Mouse (Mus musculus): Measurements from ENCODE around the gene Nipa1. TPM values are rescaled to one million over a fixed set of nuclear protein-coding genes. Genes with fewer than 3 reads are reported as not detected.

Gene Nipa1
- polyA plus RNA-seq (2012; ENCODE audit: low replicate concordance) = 0.37 and 0.97 TPM in 2 replicates

GRCm38 (mm10) chr7:56019930-56020253 is at the start of gene Nipa1:
Gene Nipa1 (minus strand): TSS chr7:56019954.

GRCm38 (mm10) chr7:56049831-56050321 is 30.1 kb upstream of the Nipa1 start, which contains the start of gene Herc2:
Gene Herc2 (plus strand): TSS chr7:56050196.

GRCm38 (mm10) chr7:55962004-55962908 is 57.5 kb downstream of the Nipa1 start, which contains the start of gene Nipa2:
Gene Nipa2 (minus strand): TSS chr7:55962476.

Other genes starting within 250 kb of the Nipa1 start
- gene Tubgcp5, start 225.8 kb downstream of the Nipa1 start, polyA plus RNA-seq (2012; ENCODE audit: low replicate concordance) = 1.6 and 3.0 TPM in 2 replicates
- 28.7 and 67.8 TPM in 2 replicates for gene Cyfip1, start 178.2 kb downstream of the Nipa1 start, polyA plus RNA-seq (2012; ENCODE audit: low replicate concordance)
- gene Nipa2, start 57.5 kb downstream of the Nipa1 start, polyA plus RNA-seq (2012; ENCODE audit: low replicate concordance) = 9.1 and 14.7 TPM in 2 replicates
- 6.7 and 8.1 TPM in 2 replicates for gene Herc2, start 30.2 kb upstream of the Nipa1 start, polyA plus RNA-seq (2012; ENCODE audit: low replicate concordance)
- gene Oca2, start 219.8 kb upstream of the Nipa1 start, polyA plus RNA-seq (2012; ENCODE audit: low replicate concordance) = not detected in 2 replicates

All from hematopoietic multipotent progenitor cell, adult 10-12 weeks (in vitro differentiated cells).